Mouse (Mus musculus) lung, postnatal 0 days (tissue): ENCODE data around the gene Armh2.

Source experiments
- CTCF ChIP-seq: IDR thresholded peaks from 2 replicates; pipeline ENCODE4 v1.5.1; 2016; ENCODE audit warnings: antibody characterized with exemption, mild to moderate bottlenecking
- EP300 ChIP-seq: IDR thresholded peaks from 2 replicates; pipeline ENCODE4 v1.6.1; 2016; ENCODE audit warnings: antibody characterized with exemption, mild to moderate bottlenecking, control low read depth

- TF ChIP-seq CTCF (no peak), EP300 (no peak)
Observed at GRCm38 (mm10) chr13:24778026-24778425, 37.0 kb downstream of the Armh2 start.
